Mouse (Mus musculus) adrenal gland, postnatal 4 days (tissue): Measurements from ENCODE around the gene Krt78. TPM values are rescaled to one million over a fixed set of nuclear protein-coding genes. Genes with fewer than 3 reads are reported as not detected.
"Not testable (repeated sequence)": the region's sequence is repeated elsewhere in the genome, so short reads cannot be mapped to it uniquely, and the experiment has no call there.

Source experiments
- DNase-seq, 2 experiments: peaks; one replicate each; pipeline ENCODE4 v3.0.0; 2021 to 2022; ENCODE audit warnings: low spot score in 2 of 2, mixed read lengths in 2 of 2
- long read RNA-seq, 2 experiments: library from polyadenylated mRNA; stranded (forward); transcript quantifications; one replicate each; pipeline ENCODE4 v2.0.0; 2021
- total RNA-seq, 2 experiments: library from RNA; stranded (reverse); gene quantifications; 2 replicates each; pipeline ENCODE4 v1.2.3; 2021

Gene Krt78
- not detected for total RNA-seq
- long read RNA-seq, experiment 1, result 0 reads
- long read RNA-seq, experiment 2, result 0 reads

- no peak for DNase-seq
Observed at GRCm38 (mm10) chr15:101954187-101954586, at the start of gene Krt78. Gene Krt78 (minus strand): TSS chr15:101954287.

- no peak for DNase-seq
Observed at GRCm38 (mm10) chr15:102003516-102003915, 49.4 kb upstream of the Krt78 start.

- DNase-seq, result peak; percentile 23 to 58
Observed at GRCm38 (mm10) chr15:102002646-102003488, 48.8 kb upstream of the Krt78 start.

GRCm38 (mm10) chr15:101999676-102000335 is 45.7 kb upstream of the Krt78 start:
- DNase-seq, result no peak

GRCm38 (mm10) chr15:101999156-101999555 is 45.1 kb upstream of the Krt78 start:
- DNase-seq, result no peak

GRCm38 (mm10) chr15:101996450-101997078 is 42.5 kb upstream of the Krt78 start:
- DNase-seq, result not testable (repeated sequence)

GRCm38 (mm10) chr15:101995484-101996236 is 41.6 kb upstream of the Krt78 start:
- no peak for DNase-seq

DNA sequence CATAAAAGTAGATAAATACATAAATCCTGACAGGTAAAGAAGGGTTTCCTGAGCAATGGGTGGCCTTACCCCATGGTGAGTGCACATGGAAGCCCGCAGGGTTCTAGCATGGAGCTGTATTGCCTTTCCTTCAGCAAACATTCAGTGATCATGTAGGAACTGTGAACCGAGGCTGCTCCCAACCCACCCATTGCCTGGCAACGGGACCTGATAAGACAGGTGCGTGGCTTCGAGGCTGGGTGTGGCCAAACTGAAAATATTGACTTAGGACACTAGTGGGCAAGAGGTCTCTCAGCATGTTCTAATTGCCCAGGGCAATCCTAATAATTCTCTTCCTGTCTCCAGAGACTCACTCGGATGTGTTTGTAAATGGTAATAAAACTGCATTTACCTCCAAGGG is 40.3 kb upstream of the Krt78 start:
- DNase-seq, result no peak

GRCm38 (mm10) chr15:101990946-101991345 is 36.9 kb upstream of the Krt78 start:
- DNase-seq, result no peak

DNA sequence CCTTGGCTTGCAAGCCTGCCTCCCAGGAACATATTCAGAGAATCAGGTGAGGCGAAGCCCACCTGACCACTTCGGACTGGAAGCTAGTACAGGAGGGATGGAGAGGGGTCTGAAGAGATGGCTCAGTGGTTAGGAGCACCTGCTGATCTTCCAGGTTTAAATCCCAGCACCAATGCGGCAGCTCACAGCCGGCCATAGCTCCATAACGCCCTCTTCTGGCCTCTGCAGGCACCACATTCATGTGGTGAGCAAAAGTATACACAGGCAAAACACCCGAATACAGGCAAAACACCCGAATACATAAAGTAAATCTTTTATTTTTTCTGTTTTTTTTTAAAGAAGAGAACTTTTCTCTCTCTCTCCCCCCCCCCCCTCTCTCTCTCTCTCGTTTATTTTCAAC is 34.6 kb upstream of the Krt78 start:
- no peak for DNase-seq

GRCm38 (mm10) chr15:101988119-101988518 is 34.0 kb upstream of the Krt78 start:
- DNase-seq, result peak; percentile 63 to 78

- no peak for DNase-seq
Observed at GRCm38 (mm10) chr15:101984746-101985145, 30.7 kb upstream of the Krt78 start.

DNA sequence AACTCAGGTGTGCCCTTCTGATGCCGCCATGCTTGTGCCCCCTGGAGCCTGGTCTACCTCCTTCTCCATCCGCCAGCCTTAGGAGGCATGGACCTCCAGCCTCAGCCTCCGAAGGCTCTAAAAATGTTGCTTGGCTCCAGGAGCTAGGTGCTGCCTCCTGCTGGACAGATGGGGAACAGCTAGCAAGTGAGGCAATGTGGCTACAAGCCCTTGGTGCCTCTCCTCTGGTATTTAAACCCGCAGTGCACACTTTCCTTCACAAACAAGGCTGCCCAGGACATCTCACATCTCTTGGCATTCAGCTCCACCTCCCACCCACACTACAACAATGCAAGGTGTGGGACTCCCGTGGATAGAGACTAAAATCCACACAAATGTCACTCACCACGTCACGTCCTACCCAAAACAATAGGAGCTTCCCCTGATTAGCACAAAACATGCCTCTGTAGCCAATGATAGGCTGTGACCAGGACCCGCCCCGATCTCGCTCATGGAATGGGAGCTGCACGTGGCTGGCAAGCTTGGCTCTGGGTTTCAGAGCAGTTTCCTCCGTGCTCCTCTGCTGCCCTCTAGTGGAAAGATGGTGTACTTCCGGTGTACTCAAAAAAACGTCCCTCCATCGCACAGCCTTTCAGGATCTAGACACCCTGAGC is 30.0 kb upstream of the Krt78 start:
- peak; percentile 74 to 80 for DNase-seq

GRCm38 (mm10) chr15:101983315-101983948 is 29.3 kb upstream of the Krt78 start:
- no peak for DNase-seq

DNA sequence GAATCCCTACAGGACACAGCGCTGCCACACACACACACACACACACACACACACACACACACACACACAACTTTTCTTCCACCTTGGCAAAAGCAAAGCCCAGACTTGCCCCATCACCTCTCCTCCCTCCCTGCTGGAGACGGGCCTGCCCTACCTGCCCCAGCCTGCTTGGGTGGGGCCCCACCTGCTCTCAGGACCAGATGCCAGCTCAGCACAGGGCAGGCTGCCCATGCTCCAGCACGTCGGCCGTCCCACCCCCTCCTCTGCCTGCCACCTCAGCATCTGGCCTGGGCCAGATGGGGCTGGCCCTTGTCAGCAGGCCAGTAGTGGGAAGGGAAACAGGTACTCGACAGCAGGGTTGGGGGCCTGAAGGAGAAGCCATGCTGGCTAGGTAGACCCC is 26.8 kb upstream of the Krt78 start:
- DNase-seq, result no peak

- DNase-seq, result peak; percentile 84 to 89
Observed at GRCm38 (mm10) chr15:101977043-101977726, 23.1 kb upstream of the Krt78 start.

GRCm38 (mm10) chr15:101976641-101977040 is 22.6 kb upstream of the Krt78 start:
- no peak for DNase-seq

GRCm38 (mm10) chr15:101976023-101976422 is 21.9 kb upstream of the Krt78 start:
- DNase-seq, result no peak

DNA sequence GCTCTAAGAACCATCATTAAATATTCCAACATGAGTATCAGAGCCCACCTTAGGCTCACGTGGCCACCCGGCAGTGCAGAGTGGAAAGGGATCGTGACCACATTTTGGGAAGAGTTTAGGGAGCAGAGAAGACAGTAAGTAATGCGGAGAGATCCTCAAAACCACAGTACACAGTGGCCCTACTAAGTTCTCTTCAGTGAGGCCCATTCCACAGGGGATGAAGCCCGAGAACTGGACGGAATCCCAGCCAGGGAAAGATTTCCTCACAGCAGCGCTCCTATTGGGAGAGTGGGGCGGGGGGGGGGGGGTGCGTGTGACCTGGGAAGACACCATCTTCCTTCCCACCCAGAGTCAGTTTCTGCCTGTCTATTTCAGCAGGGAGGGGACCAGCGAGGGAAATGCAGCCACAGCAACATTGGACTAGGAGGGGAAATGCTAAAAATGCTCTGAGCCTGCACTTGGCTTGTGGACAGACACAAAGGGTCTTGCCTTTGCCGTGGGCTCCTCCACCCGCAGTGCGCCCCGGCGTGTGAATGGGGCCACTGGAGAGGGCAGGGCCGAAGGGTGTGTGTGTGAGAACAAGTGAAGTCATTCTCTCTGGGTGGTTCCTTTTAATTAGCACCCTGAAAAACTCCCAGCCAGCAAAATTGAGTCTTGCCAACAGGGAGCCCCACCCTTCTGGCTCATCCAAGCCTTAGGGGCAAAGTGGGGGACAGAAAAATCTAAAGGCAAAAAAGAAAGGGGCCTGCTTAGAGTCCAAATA is 20.2 kb upstream of the Krt78 start:
- DNase-seq, result no peak
